Mouse (Mus musculus) lung, postnatal 0 days (tissue): Measurements from ENCODE around the gene Gstm3.

Experiments
- CTCF ChIP-seq: IDR thresholded peaks from 2 replicates; pipeline ENCODE4 v1.5.1; 2016; ENCODE audit warnings: antibody characterized with exemption, mild to moderate bottlenecking
- EP300 ChIP-seq: IDR thresholded peaks from 2 replicates; pipeline ENCODE4 v1.6.1; 2016; ENCODE audit warnings: antibody characterized with exemption, mild to moderate bottlenecking, control low read depth

GRCm38 (mm10) chr3:107917097-107917496 is 52.0 kb downstream of the Gstm3 start:
- TF ChIP-seq CTCF, result peak; percentile 50
- TF ChIP-seq EP300, result no peak
